Mouse (Mus musculus) right cerebral cortex, postnatal 36 days (tissue): ENCODE measurements at regions not wholly inside any gene's neighbourhood (a gene's known extent, or its start where the extent isn't known, plus 50 kb on each side); places are given as distances from the start of the nearest gene placed in this dataset.
A peak's percentile ranks its signal among the peaks of the same experiment; 100 is the strongest.

Source experiments
- DNase-seq, 2 experiments: peaks; one replicate each; pipeline ENCODE4 v3.0.0; 2022; ENCODE audit warnings: low spot score in 2 of 2, mixed read lengths in 1 of 2

GRCm38 (mm10) chr17:83093862-83094261 is 121.2 kb upstream of the Pkdcc start:
- no peak for DNase-seq

DNA sequence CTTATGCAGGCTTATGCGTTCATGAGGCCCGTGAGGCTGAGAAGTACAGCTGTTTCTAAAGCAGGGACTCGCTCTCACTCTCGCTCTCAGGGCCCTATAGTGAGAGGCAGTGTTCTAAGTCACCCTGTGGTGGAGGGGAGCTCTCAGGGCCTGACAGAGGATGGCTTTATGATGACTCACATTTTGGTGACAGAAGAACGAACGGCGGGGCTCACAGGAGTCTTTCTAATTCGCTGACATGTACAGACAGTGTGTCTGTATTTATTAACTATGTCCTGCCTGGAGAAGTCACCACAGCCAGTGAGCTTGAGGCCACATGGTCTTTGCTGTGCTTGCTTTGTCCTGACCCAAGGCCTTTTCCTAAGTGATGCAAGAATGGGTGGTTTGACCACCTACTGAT is 118.6 kb upstream of the Pkdcc start:
- no peak for DNase-seq

GRCm38 (mm10) chr17:83097998-83098397 is 117.1 kb upstream of the Pkdcc start:
- DNase-seq, result no peak

- DNase-seq, result no peak
Measured at GRCm38 (mm10) chr17:83098679-83099413, 116.2 kb upstream of the Pkdcc start.

GRCm38 (mm10) chr17:83101035-83101434 is 114.1 kb upstream of the Pkdcc start:
- no peak for DNase-seq

- no peak for DNase-seq
Measured at GRCm38 (mm10) chr17:83101756-83102155, 113.3 kb upstream of the Pkdcc start.

DNA sequence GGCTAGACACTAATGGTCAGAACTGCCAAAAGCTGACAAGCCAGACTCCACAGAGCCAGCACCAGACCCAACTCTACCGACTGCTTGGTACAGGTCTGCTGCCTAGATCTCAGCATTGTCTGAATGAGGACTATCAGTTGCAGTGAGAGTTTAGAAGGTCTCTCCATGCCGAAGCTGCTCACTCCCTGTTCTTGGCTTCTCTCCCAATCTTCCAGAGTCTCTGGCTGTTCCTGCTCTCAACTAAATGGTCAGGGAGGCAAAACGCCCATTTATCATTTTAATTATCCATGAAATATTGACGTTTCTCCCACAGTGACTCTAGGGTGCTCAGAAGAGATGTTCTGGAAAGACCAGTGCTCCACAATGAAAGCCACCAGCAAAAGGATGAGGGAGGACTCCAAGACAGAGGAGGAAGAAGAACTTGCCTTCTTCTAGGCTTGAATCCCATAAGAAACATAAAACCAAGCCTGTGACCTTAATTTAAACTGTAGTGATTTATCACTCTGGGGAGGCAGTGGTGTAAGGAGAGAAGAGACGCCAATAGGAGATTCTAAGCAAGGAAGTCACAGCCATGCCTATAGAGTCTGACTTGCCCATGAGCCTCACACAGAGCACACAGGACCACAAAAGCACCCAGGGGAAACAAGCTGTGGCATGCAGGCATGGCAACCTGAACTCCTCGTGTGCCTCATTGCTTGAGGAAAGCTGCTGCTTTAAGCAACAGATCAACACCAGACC is 112.2 kb upstream of the Pkdcc start:
- DNase-seq, result no peak

DNA sequence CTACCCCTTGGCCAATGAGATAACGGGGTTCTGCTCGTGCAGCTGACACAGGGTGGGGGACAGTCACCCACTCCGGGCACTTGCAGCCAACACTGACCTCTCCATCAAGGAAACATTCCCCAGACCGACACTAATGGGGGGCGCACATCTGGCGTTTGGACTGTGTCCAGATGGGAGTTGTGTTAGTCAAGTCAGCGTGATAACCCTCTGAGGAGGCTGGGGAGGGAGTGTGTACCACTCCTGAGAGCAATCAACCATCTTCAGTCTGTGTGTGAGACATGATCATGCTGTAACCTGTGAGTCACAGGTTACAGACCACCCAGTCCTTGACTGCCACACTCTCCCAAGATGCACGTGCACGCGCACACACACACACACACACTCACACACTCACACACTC is 106.9 kb upstream of the Pkdcc start:
- DNase-seq, result no peak

DNA sequence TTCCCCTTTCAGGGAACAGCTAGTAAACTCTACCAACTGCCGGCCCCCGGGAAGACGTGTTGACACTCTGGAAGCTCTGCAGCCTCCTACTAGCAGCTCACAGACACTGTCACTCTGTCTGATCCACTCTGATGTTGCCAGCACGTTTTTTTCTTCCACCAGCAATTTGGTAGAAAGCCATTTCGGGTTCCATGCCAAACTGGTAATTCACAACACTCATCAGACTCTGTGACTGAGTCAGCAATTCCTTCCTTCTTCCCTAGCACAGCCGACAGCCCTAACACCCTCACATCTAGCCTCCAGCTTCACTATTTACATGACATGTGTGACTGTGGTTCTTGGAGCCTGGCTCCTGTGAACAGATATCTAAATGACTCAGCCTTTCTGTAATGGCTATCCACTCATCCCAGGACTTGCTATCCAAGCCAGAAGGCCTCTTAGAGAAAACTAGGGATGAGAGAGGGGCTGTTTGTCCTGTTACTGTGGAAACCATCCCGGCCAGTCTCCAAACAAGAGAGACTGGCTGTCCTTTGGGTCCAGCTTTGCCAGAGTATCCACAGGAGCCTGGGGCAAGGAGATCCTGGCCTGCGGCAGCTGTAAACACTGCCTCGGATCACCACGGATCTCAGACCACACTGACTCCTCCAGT is 105.2 kb upstream of the Pkdcc start:
- DNase-seq, result peak; percentile 47 to 66

GRCm38 (mm10) chr17:83110556-83110955 is 104.5 kb upstream of the Pkdcc start:
- DNase-seq, result no peak

DNA sequence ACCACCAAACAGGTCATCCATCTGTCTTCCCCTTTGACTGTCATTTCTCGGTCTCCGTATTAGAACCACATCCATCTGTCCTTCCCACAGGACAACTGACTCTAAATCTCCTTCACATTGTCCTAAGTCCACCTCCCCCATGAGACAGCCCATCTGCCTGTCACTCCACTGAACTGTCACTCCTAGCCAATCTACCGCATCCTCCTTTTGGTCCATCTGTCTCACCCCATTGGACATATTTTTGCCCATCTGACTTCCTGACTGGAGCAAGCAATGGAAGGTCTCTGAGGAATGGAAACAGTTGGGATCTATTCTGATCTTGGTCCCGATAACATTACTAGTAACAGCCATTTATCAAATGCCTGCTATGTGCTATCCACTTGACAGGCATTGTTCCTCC is 99.9 kb upstream of the Pkdcc start:
- no peak for DNase-seq

- DNase-seq, result no peak
Measured at GRCm38 (mm10) chr17:83115832-83116480, 99.1 kb upstream of the Pkdcc start.

GRCm38 (mm10) chr17:83120665-83121232 is 94.3 kb upstream of the Pkdcc start:
- no peak for DNase-seq

DNA sequence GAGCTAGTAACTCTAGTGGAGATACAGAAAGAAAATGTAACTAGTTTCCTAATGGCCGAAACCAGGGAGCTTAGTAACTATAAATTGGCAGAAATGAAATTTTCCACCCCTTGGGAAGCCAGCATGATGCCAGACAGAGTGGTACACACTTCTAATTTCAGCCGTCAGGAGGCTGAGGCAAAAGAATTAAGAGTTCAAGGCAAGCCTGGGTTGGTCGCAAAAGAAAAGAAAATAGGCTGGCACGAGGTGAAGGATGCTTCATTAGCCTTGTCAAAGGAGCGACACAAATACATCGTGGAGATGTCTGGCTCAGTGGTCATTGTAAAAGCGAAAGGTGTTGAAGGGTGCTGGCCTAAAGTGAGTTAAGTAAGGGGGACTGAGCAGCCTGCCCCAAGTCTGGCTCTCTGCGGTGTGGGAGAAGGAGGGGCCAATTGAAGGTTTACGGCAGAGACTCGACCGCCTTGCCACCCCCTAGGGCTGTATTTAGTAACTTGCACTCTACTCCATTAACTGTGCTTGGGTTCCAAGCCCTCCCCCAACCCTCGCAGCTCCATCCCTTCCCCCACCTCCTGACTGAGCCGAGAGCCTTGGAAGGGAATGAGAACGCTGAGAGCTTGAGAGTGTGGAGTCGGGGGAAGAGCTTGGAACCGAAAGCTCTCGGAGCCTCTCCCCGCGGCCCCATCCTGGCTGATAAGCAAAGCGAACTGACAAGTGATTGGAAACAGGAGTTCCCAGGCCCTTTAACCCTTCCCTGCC is 92.4 kb upstream of the Pkdcc start:
- DNase-seq, result no peak

GRCm38 (mm10) chr17:83125057-83125456 is 90.0 kb upstream of the Pkdcc start:
- DNase-seq, result no peak

DNA sequence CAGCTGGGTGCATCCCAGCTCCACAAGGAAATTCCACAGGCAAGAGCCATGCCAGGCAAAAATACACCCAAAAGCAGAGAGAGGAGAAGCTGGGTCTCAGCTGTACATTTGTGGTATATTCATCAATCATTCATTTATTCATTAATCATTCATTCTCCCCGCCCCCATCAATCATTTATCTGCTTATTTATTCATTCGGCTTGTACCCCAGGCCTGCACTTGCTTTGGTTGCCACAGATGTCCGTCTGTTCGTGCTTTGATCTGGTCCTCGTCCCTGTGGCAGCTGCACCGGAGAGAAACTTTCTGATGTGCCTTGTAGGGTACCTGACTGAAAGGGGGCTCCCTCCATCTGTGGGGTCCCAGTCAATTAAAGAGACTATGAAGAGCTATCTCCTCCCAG is 87.2 kb upstream of the Pkdcc start:
- no peak for DNase-seq

DNA sequence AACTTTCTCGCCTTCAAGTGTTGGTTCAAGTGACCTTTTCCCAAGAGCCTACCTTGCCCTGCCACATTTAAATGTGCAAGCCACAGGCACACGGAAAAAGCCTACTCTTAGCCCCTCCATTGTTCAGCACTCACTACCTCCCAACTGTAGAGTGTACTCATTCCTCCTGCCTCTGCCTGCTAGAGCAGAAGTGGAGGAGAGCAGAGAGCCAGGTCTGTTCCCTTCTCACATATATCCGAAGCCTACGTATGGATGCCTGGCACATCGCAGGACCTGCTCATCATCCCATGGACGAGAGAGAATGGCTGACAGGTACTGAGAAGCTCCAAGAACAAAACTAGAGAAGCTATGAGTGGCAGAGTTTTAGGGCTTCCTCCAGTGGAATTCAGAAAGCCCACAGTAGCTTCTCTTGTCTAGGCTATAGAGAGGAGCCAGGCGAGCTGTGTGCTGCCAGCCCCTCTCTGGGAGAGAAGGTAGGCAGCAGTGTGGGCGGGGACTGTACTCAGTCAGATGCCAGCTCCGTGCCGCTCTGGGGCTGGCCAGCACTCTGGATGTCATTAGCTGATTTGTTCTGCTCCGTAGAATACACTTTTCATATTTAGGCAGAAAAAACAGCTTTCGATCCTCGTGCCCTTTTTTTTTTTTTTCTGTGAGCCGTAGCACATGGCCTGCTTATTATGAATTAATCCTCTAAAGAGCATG is 86.1 kb upstream of the Pkdcc start:
- DNase-seq, result peak; percentile 68 to 77

DNA sequence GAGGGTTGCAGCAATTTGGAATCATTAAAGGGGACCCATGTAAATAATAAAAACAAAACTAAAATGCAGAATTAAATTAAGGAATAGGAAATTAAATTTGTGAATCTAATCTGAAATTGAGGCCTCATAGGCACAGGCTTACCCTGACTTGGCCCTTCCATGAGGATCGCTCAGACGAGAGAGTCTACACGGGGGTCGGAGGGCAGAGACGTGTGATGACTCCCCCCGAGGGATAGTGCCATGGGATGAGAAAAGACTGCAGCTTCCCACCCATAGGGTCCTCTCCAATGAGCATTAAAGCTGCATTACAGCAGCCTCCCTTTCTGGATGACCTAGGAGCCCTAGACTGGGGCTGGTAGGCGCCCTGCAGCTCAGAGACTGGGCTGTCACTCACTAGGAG is 85.4 kb upstream of the Pkdcc start:
- DNase-seq, result no peak

DNA sequence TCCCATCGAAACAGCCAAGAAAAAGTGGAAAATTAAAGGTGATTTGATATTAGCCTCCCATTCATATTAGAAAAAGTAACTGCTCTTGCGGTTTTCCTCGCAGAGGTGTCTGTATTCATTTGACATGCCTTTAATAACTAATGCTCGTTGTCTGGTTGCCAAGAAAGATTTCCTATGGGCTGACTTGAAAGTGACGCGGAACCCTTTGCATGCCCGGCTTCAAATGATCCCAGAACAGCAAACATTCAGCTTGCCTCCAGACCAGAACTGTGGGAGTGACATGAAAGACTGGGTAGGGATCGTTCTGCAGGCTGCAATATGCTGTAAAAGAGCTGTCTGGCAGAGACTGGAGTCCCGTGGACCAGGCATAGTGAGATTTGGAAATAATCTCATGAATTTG is 81.9 kb upstream of the Pkdcc start:
- DNase-seq, result no peak

DNA sequence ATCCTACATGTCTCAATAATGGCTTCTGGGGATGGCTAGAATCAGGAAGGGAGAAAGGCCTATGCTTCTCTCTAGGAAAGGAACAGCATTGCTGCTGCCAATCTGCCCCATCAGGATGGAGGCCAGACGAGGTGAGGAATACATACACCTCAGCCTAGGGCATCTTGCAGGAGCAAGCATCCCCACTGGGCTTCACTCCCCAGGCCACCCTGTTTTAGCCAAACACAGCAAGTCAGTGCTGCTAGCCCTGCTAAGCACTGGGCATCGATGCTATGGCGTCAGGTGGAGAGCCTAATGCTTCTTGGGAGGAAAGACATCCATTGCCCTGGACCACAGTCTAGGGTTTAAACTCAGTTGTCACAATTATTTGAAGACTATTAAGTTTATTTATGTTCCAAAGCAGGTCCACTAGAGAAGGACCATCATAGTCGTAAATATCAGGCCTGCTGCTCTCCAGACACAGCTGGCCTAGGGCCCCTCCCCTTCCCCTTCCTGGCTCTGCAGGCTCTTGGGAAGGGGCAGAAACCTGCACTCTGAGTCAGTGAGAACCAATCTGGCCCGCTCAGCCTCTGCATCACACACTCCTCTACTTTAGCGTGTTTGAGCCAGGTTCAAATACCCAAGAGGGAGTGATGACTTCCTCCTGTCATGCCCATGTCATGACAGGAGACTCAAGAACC is 79.5 kb upstream of the Pkdcc start:
- no peak for DNase-seq
